Mouse (Mus musculus): ENCODE data around the gene Dpp3. TPM values are rescaled to one million over a fixed set of nuclear protein-coding genes. Genes with fewer than 3 reads are reported as not detected.
"Not testable (repeated sequence)": the region's sequence is repeated elsewhere in the genome, so short reads cannot be mapped to it uniquely, and the experiment has no call there.

Gene Dpp3
- total RNA-seq, 2 experiments from 2014 or later: 51.4 to 62.2 TPM

GRCm38 (mm10) chr19:4899888-4900287 is 28.2 kb downstream of the Dpp3 start:
- no peak for ATAC-seq (replicated peaks; ENCODE audit: low FRiP score, low TSS enrichment, poor library complexity, severe bottlenecking)

- ATAC-seq (replicated peaks; ENCODE audit: low FRiP score, low TSS enrichment, poor library complexity, severe bottlenecking): no peak
Observed at GRCm38 (mm10) chr19:4898972-4899371, 29.1 kb downstream of the Dpp3 start.

GRCm38 (mm10) chr19:4896780-4897520 is 31.1 kb downstream of the Dpp3 start:
- no peak for ATAC-seq (replicated peaks; ENCODE audit: low FRiP score, low TSS enrichment, poor library complexity, severe bottlenecking)

GRCm38 (mm10) chr19:4891798-4892197 is 36.3 kb downstream of the Dpp3 start:
- ATAC-seq (replicated peaks; ENCODE audit: low FRiP score, low TSS enrichment, poor library complexity, severe bottlenecking): peak; percentile 87

- no peak for ATAC-seq (replicated peaks; ENCODE audit: low FRiP score, low TSS enrichment, poor library complexity, severe bottlenecking)
Observed at GRCm38 (mm10) chr19:4889791-4890190, 38.3 kb downstream of the Dpp3 start.

- ATAC-seq (replicated peaks; ENCODE audit: low FRiP score, low TSS enrichment, poor library complexity, severe bottlenecking): peak; percentile 58
Observed at GRCm38 (mm10) chr19:4883961-4884360, 44.1 kb downstream of the Dpp3 start.

GRCm38 (mm10) chr19:4879324-4879703 is 48.8 kb downstream of the Dpp3 start:
- no peak for ATAC-seq (replicated peaks; ENCODE audit: low FRiP score, low TSS enrichment, poor library complexity, severe bottlenecking)

GRCm38 (mm10) chr19:4878405-4879323 is 49.4 kb downstream of the Dpp3 start, which contains the start of gene Zdhhc24:
Gene Zdhhc24, plus strand, starts transcription at chr19:4878668.
- peak; percentile 95 for ATAC-seq (replicated peaks; ENCODE audit: low FRiP score, low TSS enrichment, poor library complexity, severe bottlenecking)

GRCm38 (mm10) chr19:4877785-4878184 is 50.3 kb downstream of the Dpp3 start, which contains the start of gene Actn3:
Gene Actn3, minus strand, starts transcription at chr19:4877909.
- ATAC-seq (replicated peaks; ENCODE audit: low FRiP score, low TSS enrichment, poor library complexity, severe bottlenecking): 0 out of 2 replicates have a peak, but pooled peaks have one; percentile 1

GRCm38 (mm10) chr19:4876755-4877154 is 51.3 kb downstream of the Dpp3 start:
- no peak for ATAC-seq (replicated peaks; ENCODE audit: low FRiP score, low TSS enrichment, poor library complexity, severe bottlenecking)

- ATAC-seq (replicated peaks; ENCODE audit: low FRiP score, low TSS enrichment, poor library complexity, severe bottlenecking): no peak
Observed at GRCm38 (mm10) chr19:4876241-4876640, 51.8 kb downstream of the Dpp3 start.

- not testable (repeated sequence) for ATAC-seq (replicated peaks; ENCODE audit: low FRiP score, low TSS enrichment, poor library complexity, severe bottlenecking)
Observed at GRCm38 (mm10) chr19:4874613-4875012, 53.5 kb downstream of the Dpp3 start.

GRCm38 (mm10) chr19:4865147-4865546 is 62.9 kb downstream of the Dpp3 start:
- ATAC-seq (replicated peaks; ENCODE audit: low FRiP score, low TSS enrichment, poor library complexity, severe bottlenecking): no peak

- ATAC-seq (replicated peaks; ENCODE audit: low FRiP score, low TSS enrichment, poor library complexity, severe bottlenecking): no peak
Observed at GRCm38 (mm10) chr19:4863048-4863447, 65.0 kb downstream of the Dpp3 start.

GRCm38 (mm10) chr19:4859081-4859480 is 69.0 kb downstream of the Dpp3 start:
- peak; percentile 92 for ATAC-seq (replicated peaks; ENCODE audit: low FRiP score, low TSS enrichment, poor library complexity, severe bottlenecking)

Other genes with a start within 250 kb of the Dpp3 start
- gene Gm960, start 229.6 kb downstream of the Dpp3 start, total RNA-seq (2014; fragmentation: Nextera tagmentation): 1.3 and 3.5 TPM in 2 replicates
- 2.4 TPM in 1 of 2 replicates, not detected in the other for gene Gm960, start 229.6 kb downstream of the Dpp3 start, total RNA-seq (2017)
- gene Sptbn2, start 217.1 kb downstream of the Dpp3 start, total RNA-seq (2014; fragmentation: Nextera tagmentation): not detected in 2 replicates
- gene Sptbn2, start 217.1 kb downstream of the Dpp3 start, total RNA-seq (2017): not detected in 2 replicates
- gene Rbm4b, start 171.8 kb downstream of the Dpp3 start, total RNA-seq (2014; fragmentation: Nextera tagmentation): 5.0 and 11.3 TPM in 2 replicates
- gene Rbm4b, start 171.8 kb downstream of the Dpp3 start, total RNA-seq (2017): 9.9 and 19.2 TPM in 2 replicates
- gene Rbm4, start 134.4 kb downstream of the Dpp3 start, total RNA-seq (2014; fragmentation: Nextera tagmentation): 51.9 and 59.4 TPM in 2 replicates
- 68.6 and 75.3 TPM in 2 replicates for gene Rbm4, start 134.4 kb downstream of the Dpp3 start, total RNA-seq (2017)
- 29.3 and 59.5 TPM in 2 replicates for gene Gm21992, start 116.7 kb downstream of the Dpp3 start, total RNA-seq (2014; fragmentation: Nextera tagmentation)
- gene Gm21992, start 116.7 kb downstream of the Dpp3 start, total RNA-seq (2017): 15.8 and 17.3 TPM in 2 replicates
- gene Rbm14, start 116.7 kb downstream of the Dpp3 start, total RNA-seq (2014; fragmentation: Nextera tagmentation): 74.2 and 76.1 TPM in 2 replicates
- 16.6 and 29.1 TPM in 2 replicates for gene Rbm14, start 116.7 kb downstream of the Dpp3 start, total RNA-seq (2017)
- 75.1 and 81.3 TPM in 2 replicates for gene Ccs, start 89.0 kb downstream of the Dpp3 start, total RNA-seq (2014; fragmentation: Nextera tagmentation)
- gene Ccs, start 89.0 kb downstream of the Dpp3 start, total RNA-seq (2017): 47.7 and 59.0 TPM in 2 replicates
- gene Ccdc87, start 88.9 kb downstream of the Dpp3 start, total RNA-seq (2014; fragmentation: Nextera tagmentation): not detected in 2 replicates
- not detected in 2 replicates for gene Ccdc87, start 88.9 kb downstream of the Dpp3 start, total RNA-seq (2017)
- 1.3 and 2.9 TPM in 2 replicates for gene Ctsf, start 73.2 kb downstream of the Dpp3 start, total RNA-seq (2014; fragmentation: Nextera tagmentation)
- gene Ctsf, start 73.2 kb downstream of the Dpp3 start, total RNA-seq (2017): 2.7 and 7.5 TPM in 2 replicates
- 2.2 and 4.0 TPM in 2 replicates for gene Actn3, start 50.4 kb downstream of the Dpp3 start, total RNA-seq (2014; fragmentation: Nextera tagmentation)
- gene Actn3, start 50.4 kb downstream of the Dpp3 start, total RNA-seq (2017): 1.0 TPM in 1 of 2 replicates, not detected in the other
- gene Zdhhc24, start 49.6 kb downstream of the Dpp3 start, total RNA-seq (2014; fragmentation: Nextera tagmentation): 16.5 and 20.3 TPM in 2 replicates
- 8.8 and 13.2 TPM in 2 replicates for gene Zdhhc24, start 49.6 kb downstream of the Dpp3 start, total RNA-seq (2017)
- gene Bbs1, start 21.7 kb downstream of the Dpp3 start, total RNA-seq (2014; fragmentation: Nextera tagmentation): 1.5 and 2.5 TPM in 2 replicates
- 0.65 TPM in 1 of 2 replicates, not detected in the other for gene Bbs1, start 21.7 kb downstream of the Dpp3 start, total RNA-seq (2017)
- 1.1 TPM in 1 of 2 replicates, not detected in the other for gene Peli3, start 14.8 kb upstream of the Dpp3 start, total RNA-seq (2014; fragmentation: Nextera tagmentation)
- gene Peli3, start 14.8 kb upstream of the Dpp3 start, total RNA-seq (2017): not detected in 2 replicates
- 58.5 and 60.3 TPM in 2 replicates for gene Mrpl11, start 33.9 kb upstream of the Dpp3 start, total RNA-seq (2014; fragmentation: Nextera tagmentation)
- gene Mrpl11, start 33.9 kb upstream of the Dpp3 start, total RNA-seq (2017): 41.4 and 91.0 TPM in 2 replicates
- not detected in 2 replicates for gene Npas4, start 62.0 kb upstream of the Dpp3 start, total RNA-seq (2014; fragmentation: Nextera tagmentation)
- gene Npas4, start 62.0 kb upstream of the Dpp3 start, total RNA-seq (2017): not detected in 2 replicates
- 9.7 and 14.2 TPM in 2 replicates for gene Slc29a2, start 95.6 kb upstream of the Dpp3 start, total RNA-seq (2014; fragmentation: Nextera tagmentation)
- gene Slc29a2, start 95.6 kb upstream of the Dpp3 start, total RNA-seq (2017): 1.5 and 4.4 TPM in 2 replicates
- gene B4gat1, start 110.5 kb upstream of the Dpp3 start, total RNA-seq (2014; fragmentation: Nextera tagmentation): not detected in 2 replicates
- gene B4gat1, start 110.5 kb upstream of the Dpp3 start, total RNA-seq (2017): 1.5 TPM in 1 of 2 replicates, not detected in the other
- 2.0 and 3.3 TPM in 2 replicates for gene AC124502.3, start 110.6 kb upstream of the Dpp3 start, total RNA-seq (2014; fragmentation: Nextera tagmentation)
- 1.8 and 4.2 TPM in 2 replicates for gene AC124502.3, start 110.6 kb upstream of the Dpp3 start, total RNA-seq (2017)
- 25.3 and 37.1 TPM in 2 replicates for gene Brms1, start 113.1 kb upstream of the Dpp3 start, total RNA-seq (2014; fragmentation: Nextera tagmentation)
- gene Brms1, start 113.1 kb upstream of the Dpp3 start, total RNA-seq (2017): 30.3 and 36.7 TPM in 2 replicates
- 0.89 and 1.3 TPM in 2 replicates for gene Rin1, start 122.2 kb upstream of the Dpp3 start, total RNA-seq (2014; fragmentation: Nextera tagmentation)
- 0.66 TPM in 1 of 2 replicates, not detected in the other for gene Rin1, start 122.2 kb upstream of the Dpp3 start, total RNA-seq (2017)
- 3.2 and 3.3 TPM in 2 replicates for gene Cd248, start 139.8 kb upstream of the Dpp3 start, total RNA-seq (2014; fragmentation: Nextera tagmentation)
- 0.27 and 4.1 TPM in 2 replicates for gene Cd248, start 139.8 kb upstream of the Dpp3 start, total RNA-seq (2017)
- 1.2 TPM in 1 of 2 replicates, not detected in the other for gene Tmem151a, start 157.2 kb upstream of the Dpp3 start, total RNA-seq (2014; fragmentation: Nextera tagmentation)
- not detected in 2 replicates for gene Tmem151a, start 157.2 kb upstream of the Dpp3 start, total RNA-seq (2017)
- gene Yif1a, start 160.3 kb upstream of the Dpp3 start, total RNA-seq (2014; fragmentation: Nextera tagmentation): 38.6 and 43.4 TPM in 2 replicates
- gene Yif1a, start 160.3 kb upstream of the Dpp3 start, total RNA-seq (2017): 7.5 and 13.6 TPM in 2 replicates
- 0.66 TPM in 1 of 2 replicates, not detected in the other for gene Cnih2, start 170.2 kb upstream of the Dpp3 start, total RNA-seq (2014; fragmentation: Nextera tagmentation)
- not detected in 2 replicates for gene Cnih2, start 170.2 kb upstream of the Dpp3 start, total RNA-seq (2017)
- gene Rab1b, start 178.8 kb upstream of the Dpp3 start, total RNA-seq (2014; fragmentation: Nextera tagmentation): 58.7 and 83.3 TPM in 2 replicates
- 47.0 and 47.5 TPM in 2 replicates for gene Rab1b, start 178.8 kb upstream of the Dpp3 start, total RNA-seq (2017)
- 3.0 and 15.3 TPM in 2 replicates for gene Klc2, start 190.3 kb upstream of the Dpp3 start, total RNA-seq (2014; fragmentation: Nextera tagmentation)
- 2.3 and 8.0 TPM in 2 replicates for gene Klc2, start 190.3 kb upstream of the Dpp3 start, total RNA-seq (2017)